Mouse (Mus musculus): ENCODE measurements around the gene Pgrmc2. TPM values are rescaled to one million over a fixed set of nuclear protein-coding genes. Genes with fewer than 3 reads are reported as not detected.

The Pgrmc2 gene
- polyA plus RNA-seq (2014; fragmentation: Nextera tagmentation; extraction: Ambion mirVana): 23.2 and 26.1 TPM in 2 replicates

DNA sequence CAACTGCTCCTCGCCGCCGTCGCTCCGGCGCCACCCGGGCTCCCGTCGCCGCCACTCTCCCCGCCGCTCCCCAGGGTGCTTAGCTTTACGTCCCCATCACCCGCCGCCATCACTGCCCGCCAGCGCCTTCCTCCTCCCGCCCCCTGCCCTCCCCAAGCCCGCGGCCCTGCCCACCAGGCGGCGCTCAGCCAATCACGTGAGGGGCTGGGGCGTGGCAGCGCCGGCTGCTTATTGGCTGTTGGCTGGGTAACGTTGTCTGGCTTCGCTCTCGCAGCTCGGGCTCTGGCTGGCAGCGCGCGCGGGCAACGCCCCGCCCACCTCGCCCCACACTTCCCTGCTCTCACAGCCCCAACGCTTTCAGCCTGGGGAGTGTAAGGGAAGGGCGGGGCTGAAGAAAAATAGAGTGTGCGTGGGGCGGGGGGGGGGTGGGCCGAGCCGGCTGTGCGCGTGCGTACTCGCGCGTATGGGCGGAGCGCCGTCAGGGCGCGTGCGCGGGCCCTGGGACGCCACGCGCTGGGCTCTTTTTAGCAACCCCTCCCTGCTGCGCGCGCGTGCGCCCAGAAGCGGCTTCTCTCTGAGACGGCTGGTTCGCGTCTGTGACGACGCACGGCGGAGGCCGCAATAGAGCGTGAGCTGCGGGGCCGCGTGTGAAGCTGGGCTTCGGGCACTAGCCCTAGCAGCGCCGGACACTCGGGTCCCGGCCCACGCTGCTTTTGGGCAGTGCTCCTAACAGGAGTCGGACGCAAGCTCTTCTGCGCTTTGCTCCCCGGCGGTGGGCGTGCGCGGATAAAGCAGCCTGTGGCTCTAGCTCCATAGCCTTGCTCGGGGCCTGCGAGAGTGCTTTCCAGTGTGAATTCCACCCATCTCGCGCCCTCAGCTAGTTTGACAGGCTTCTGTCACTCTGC is at the start of gene Pgrmc2:
Gene Pgrmc2, minus strand, starts transcription at position 162 of the 905 bp plus-strand sequence.
- peak within 1 kb of the TSS; percentile 82 for H3K4me2 ChIP-seq (replicated peaks)
- no peaks in the 10 kb centered on the region for H3K9me3 ChIP-seq (ENCODE audit: control insufficient read depth, low read length)
- H3K4me3 ChIP-seq (replicated peaks; ENCODE audit: low read length): peak within 1 kb of the TSS; percentile 86
- peak within 1 kb of the TSS; percentile 92 for H3K27ac ChIP-seq
- H3K9ac ChIP-seq: peak within 1 kb of the TSS; percentile 81
- no peaks in the 10 kb centered on the region for H3K27me3 ChIP-seq (ENCODE audit: control insufficient read depth, insufficient read depth, low read length)
- H3K4me1 ChIP-seq (replicated peaks; ENCODE audit: control insufficient read depth, insufficient read depth, low read length): peaks cover 25% of the 10 kb centered on the region
- peak; percentile 99 for DNase-seq (ENCODE audit: low spot score)
- H3K36me3 ChIP-seq (replicated peaks; ENCODE audit: control insufficient read depth, insufficient read depth): no peaks in the 10 kb centered on the region
- under 1% methylated on average over 75 of the region's 95 CpGs for WGBS
- ATAC-seq (ENCODE audit: low FRiP score): peak; percentile 99

DNA sequence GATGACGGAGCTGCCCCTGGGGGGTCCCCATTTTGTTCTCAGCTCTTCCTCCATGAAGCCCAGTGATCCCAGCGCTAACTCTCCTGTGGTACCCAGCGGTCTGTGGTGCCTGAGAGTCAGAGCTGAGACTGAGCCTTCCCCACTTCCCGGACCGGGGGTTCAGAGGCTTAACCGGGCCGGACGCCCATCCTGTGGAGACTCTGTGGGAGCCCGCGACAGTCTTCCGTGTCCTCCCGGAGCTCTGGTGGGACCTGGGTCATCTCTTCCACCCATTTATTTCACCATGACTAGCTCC is 41.1 kb upstream of the Pgrmc2 start:
- Histone ChIP-seq H3K9me3 (ENCODE audit: control insufficient read depth, low read length) (no peaks in the 10 kb centered on the region), H3K27ac (no peak overlapping the region), H3K36me3 (replicated peaks; ENCODE audit: control insufficient read depth, insufficient read depth) (no peaks in the 10 kb centered on the region), H3K4me3 (replicated peaks; ENCODE audit: low read length) (no peak overlapping the region), H3K27me3 (ENCODE audit: control insufficient read depth, insufficient read depth, low read length) (no peaks in the 10 kb centered on the region), H3K4me2 (replicated peaks) (peak overlapping the region; percentile 29), H3K9ac (no peak overlapping the region), H3K4me1 (replicated peaks; ENCODE audit: control insufficient read depth, insufficient read depth, low read length) (peaks cover 9% of the 10 kb centered on the region)
- DNase-seq (ENCODE audit: low spot score) (no peak), ATAC-seq (ENCODE audit: low FRiP score) (peak; percentile 51; the same call in 1 of the 2 replicates)
- 20% methylated on average over 12 of the region's 12 CpGs for WGBS

DNA sequence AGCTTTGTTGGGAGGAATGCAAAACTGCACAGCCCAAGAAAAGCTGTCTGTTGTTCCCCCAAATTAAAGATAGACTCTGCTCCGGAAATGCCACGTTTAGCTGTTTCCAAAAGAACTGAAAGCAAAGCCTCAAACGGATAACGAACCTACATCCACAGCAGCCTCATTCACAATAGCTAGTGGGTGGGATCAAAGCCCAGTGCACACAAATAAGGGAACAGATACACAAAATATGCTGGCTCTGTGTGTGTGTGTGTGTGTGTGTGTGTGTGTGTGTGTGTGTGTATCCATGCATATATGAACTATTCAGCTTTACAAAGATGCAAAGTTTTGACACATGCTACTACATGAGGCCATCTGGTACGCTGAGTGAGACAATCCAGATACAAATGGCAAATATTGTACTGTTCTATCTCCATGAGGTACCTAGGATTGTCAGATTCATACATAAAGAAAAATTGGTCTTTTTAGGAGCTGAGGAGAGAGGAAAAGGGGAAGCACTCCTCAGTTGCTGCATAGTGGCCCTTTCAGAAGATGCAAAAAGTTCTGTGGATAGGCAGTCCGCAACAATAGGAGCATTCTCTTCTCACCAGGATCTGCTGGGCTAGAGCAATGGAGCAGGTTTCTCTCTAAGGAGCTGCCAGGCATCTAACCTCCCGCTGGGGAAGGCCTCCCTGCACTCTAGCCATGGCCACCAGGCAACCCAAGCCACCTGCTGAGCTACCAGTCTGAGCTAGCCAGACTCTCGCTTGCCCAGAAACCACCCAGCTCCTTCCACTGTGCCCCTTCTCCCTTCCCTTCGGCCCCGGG is 40.5 kb upstream of the Pgrmc2 start:
- Histone ChIP-seq H3K9ac (no peak overlapping the region), H3K9me3 (ENCODE audit: control insufficient read depth, low read length) (no peaks in the 10 kb centered on the region), H3K27ac (no peak overlapping the region), H3K4me3 (replicated peaks; ENCODE audit: low read length) (no peak overlapping the region), H3K4me1 (replicated peaks; ENCODE audit: control insufficient read depth, insufficient read depth, low read length) (peaks cover 9% of the 10 kb centered on the region), H3K27me3 (ENCODE audit: control insufficient read depth, insufficient read depth, low read length) (no peaks in the 10 kb centered on the region), H3K4me2 (replicated peaks) (peak overlapping the region; percentile 29), H3K36me3 (replicated peaks; ENCODE audit: control insufficient read depth, insufficient read depth) (no peaks in the 10 kb centered on the region)
- ATAC-seq (ENCODE audit: low FRiP score) (peak; percentile 27; the same call in 1 of the 2 replicates), DNase-seq (ENCODE audit: low spot score) (no peak)
- 22% methylated on average over 10 of the region's 10 CpGs for WGBS

DNA sequence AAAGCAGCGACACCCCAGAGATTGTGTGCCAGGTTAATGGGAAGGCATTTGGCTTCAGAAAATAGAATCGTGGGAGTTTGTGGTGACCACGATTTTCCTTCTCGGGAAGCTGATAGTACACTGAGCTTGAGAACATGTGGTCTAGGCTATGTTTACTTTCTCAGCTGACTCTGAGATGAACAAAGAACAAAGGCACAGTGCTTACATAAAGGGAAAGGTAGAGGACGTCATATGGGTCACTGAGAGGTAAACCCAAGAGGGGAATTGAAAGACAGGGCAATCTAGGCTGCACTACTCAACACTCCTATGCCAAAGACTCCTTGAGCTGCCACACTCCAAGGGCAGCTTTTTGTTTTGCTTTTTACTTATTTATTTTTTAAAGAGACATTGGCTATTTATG is 35.3 kb upstream of the Pgrmc2 start:
- DNase-seq (ENCODE audit: low spot score) (no peak), ATAC-seq (ENCODE audit: low FRiP score) (no peak)
- no peak overlapping the region for H3K9ac ChIP-seq
- H3K36me3 ChIP-seq (replicated peaks; ENCODE audit: control insufficient read depth, insufficient read depth): no peaks in the 10 kb centered on the region
- WGBS: 82% methylated on average over 5 of the region's 5 CpGs
- H3K4me3 ChIP-seq (replicated peaks; ENCODE audit: low read length): no peak overlapping the region
- no peaks in the 10 kb centered on the region for H3K27me3 ChIP-seq (ENCODE audit: control insufficient read depth, insufficient read depth, low read length)
- H3K4me1 ChIP-seq (replicated peaks; ENCODE audit: control insufficient read depth, insufficient read depth, low read length): no peaks in the 10 kb centered on the region
- no peaks in the 10 kb centered on the region for H3K9me3 ChIP-seq (ENCODE audit: control insufficient read depth, low read length)
- no peak overlapping the region for H3K27ac ChIP-seq
- H3K4me2 ChIP-seq (replicated peaks): no peak overlapping the region

DNA sequence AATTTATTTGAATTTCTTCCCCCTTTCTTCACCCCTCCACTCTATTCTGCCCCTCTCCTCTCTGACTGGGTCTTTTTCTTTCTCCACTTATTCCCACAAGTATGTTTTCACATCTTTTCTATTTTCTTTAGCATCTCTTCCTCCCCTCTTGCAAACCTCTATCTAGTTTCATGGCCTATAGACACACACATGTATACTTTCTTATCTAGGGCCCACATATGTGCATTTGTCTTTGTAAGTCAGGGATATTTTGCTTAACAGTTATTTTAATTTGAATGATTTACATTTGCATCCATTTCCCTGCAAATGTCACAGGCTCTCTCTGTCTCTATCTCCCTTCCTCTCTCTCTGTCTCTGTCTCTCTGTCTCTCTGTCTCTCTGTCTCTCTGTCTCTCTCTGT is 34.6 kb upstream of the Pgrmc2 start:
- Histone ChIP-seq H3K27me3 (ENCODE audit: control insufficient read depth, insufficient read depth, low read length) (no peaks in the 10 kb centered on the region), H3K27ac (no peak overlapping the region), H3K4me2 (replicated peaks) (no peak overlapping the region), H3K4me3 (replicated peaks; ENCODE audit: low read length) (no peak overlapping the region), H3K4me1 (replicated peaks; ENCODE audit: control insufficient read depth, insufficient read depth, low read length) (no peaks in the 10 kb centered on the region), H3K9ac (no peak overlapping the region), H3K9me3 (ENCODE audit: control insufficient read depth, low read length) (no peaks in the 10 kb centered on the region), H3K36me3 (replicated peaks; ENCODE audit: control insufficient read depth, insufficient read depth) (no peaks in the 10 kb centered on the region)
- DNase-seq (ENCODE audit: low spot score) (no peak), ATAC-seq (ENCODE audit: low FRiP score) (no peak)

DNA sequence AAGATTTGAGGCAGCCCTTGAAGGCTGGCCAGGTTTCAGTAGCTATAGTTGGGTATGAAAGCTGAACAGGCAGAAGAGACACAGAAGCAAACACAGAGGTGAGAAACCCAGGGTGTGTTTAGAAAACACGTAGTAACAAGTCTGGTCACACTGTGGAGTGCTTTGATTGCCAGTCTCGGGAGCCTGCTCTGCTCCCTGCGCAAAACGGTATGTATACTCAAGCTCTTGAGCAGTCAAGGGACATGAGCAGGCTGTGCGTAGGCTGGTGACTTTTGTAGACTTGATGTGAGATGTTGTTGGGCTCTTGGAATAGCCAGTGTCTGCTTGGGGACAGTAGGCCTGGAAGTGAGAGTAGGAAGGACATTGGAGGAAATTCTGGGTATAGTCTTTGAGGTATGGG is 30.3 kb upstream of the Pgrmc2 start:
- WGBS: 91% methylated on average over 5 of the region's 5 CpGs
- no peak overlapping the region for H3K4me2 ChIP-seq (replicated peaks)
- ATAC-seq (ENCODE audit: low FRiP score): no peak

DNA sequence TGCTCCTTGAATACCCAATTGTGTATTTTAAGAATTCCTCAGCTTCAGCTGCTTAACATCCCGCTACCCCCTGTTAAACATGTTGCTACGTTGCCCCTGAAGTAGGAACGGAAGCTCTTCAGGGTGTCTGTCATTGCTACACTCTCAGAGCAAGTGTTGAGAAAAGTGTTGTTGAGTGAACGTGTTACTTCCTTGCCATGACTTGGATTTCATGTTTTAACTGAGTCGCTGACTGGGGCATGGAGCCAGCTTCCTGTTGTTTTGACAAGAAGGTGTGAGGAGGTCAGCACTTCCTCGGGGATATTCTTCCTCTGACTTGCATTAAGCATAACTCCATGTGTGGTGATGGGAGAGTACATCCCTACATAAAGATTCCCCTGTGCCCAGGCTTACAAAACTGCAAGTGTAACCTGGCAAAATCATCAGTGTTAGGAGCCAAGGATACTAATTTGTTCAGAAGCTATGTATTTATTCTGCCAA is 25.5 kb upstream of the Pgrmc2 start:
- no peaks in the 10 kb centered on the region for H3K27me3 ChIP-seq (ENCODE audit: control insufficient read depth, insufficient read depth, low read length)
- ATAC-seq (ENCODE audit: low FRiP score) (no peak), DNase-seq (ENCODE audit: low spot score) (no peak)
- no peaks in the 10 kb centered on the region for H3K4me1 ChIP-seq (replicated peaks; ENCODE audit: control insufficient read depth, insufficient read depth, low read length)
- H3K9ac ChIP-seq: no peak overlapping the region
- no peak overlapping the region for H3K27ac ChIP-seq
- H3K9me3 ChIP-seq (ENCODE audit: control insufficient read depth, low read length): no peaks in the 10 kb centered on the region
- no peak overlapping the region for H3K4me2 ChIP-seq (replicated peaks)
- 55% methylated on average over 6 of the region's 6 CpGs for WGBS
- no peaks in the 10 kb centered on the region for H3K36me3 ChIP-seq (replicated peaks; ENCODE audit: control insufficient read depth, insufficient read depth)
- no peak overlapping the region for H3K4me3 ChIP-seq (replicated peaks; ENCODE audit: low read length)

More for the DNA sequence above, 30.3 kb upstream of the Pgrmc2 start:
- Histone ChIP-seq H3K36me3 (replicated peaks; ENCODE audit: control insufficient read depth, insufficient read depth) (no peaks in the 10 kb centered on the region), H3K9me3 (ENCODE audit: control insufficient read depth, low read length) (no peaks in the 10 kb centered on the region), H3K27ac (no peak overlapping the region), H3K4me3 (replicated peaks; ENCODE audit: low read length) (no peak overlapping the region), H3K27me3 (ENCODE audit: control insufficient read depth, insufficient read depth, low read length) (no peaks in the 10 kb centered on the region), H3K4me1 (replicated peaks; ENCODE audit: control insufficient read depth, insufficient read depth, low read length) (no peaks in the 10 kb centered on the region), H3K9ac (no peak overlapping the region)
- DNase-seq (ENCODE audit: low spot score): no peak

DNA sequence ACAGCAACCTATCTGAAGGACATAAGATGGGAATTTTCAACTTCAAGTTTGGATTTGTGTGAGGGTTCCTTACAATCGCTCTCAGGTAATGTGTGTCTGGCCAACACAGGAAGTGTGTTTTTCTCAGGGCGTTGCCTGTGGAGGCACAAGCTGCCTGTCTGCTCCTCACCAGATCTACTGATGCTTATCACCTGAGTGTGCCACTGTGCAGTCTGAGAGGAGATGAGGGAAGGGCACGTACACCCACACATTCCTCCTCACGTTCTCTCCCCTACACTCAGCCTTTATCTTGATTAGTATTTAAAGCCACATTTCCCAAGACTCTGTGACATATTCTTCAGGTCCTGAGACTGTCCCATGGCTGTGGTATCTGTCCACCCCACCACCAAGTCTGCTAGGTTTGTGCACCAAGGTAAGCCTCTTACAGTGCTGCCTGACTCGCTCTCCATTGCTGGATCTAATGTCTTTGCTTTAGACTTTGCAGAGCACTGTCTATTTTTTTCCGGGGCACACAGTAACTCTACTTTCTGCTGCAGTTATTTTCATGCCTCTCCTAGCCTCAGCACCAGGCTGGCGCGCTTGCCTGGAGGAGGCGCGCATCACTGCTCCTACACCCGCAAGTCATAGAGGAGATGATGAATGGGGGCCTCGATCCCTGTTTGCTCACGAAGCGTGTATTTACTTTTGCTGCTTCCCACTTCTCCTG is 24.9 kb upstream of the Pgrmc2 start:
- Histone ChIP-seq H3K9ac (no peak overlapping the region), H3K9me3 (ENCODE audit: control insufficient read depth, low read length) (no peaks in the 10 kb centered on the region), H3K4me2 (replicated peaks) (no peak overlapping the region), H3K36me3 (replicated peaks; ENCODE audit: control insufficient read depth, insufficient read depth) (no peaks in the 10 kb centered on the region), H3K4me3 (replicated peaks; ENCODE audit: low read length) (no peak overlapping the region), H3K27me3 (ENCODE audit: control insufficient read depth, insufficient read depth, low read length) (no peaks in the 10 kb centered on the region), H3K4me1 (replicated peaks; ENCODE audit: control insufficient read depth, insufficient read depth, low read length) (no peaks in the 10 kb centered on the region), H3K27ac (no peak overlapping the region)
- 73% methylated on average over 14 of the region's 14 CpGs for WGBS
- ATAC-seq (ENCODE audit: low FRiP score) (no peak), DNase-seq (ENCODE audit: low spot score) (no peak)

DNA sequence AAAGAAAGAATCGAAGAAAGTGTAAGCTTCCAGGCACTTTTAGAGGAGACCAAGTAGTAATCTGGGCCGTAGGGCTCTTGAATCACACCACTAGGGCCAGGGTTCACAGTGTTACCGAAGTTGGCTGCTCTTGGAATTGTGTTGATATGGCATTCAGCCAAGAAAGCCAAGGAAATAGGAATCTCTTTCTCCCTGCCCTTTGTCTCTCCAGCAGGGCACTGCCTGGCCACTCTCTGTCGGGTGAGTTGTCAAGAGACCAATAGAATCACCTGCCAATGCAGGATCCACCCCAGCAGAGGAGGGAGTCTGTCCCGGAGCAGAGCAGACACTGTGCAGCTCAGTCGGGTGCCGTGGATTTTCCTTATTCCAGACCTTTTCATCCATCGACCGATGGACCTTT is 19.1 kb upstream of the Pgrmc2 start:
- Histone ChIP-seq H3K9ac (no peak overlapping the region), H3K4me2 (replicated peaks) (no peak overlapping the region), H3K27ac (no peak overlapping the region), H3K27me3 (ENCODE audit: control insufficient read depth, insufficient read depth, low read length) (no peaks in the 10 kb centered on the region), H3K4me1 (replicated peaks; ENCODE audit: control insufficient read depth, insufficient read depth, low read length) (no peaks in the 10 kb centered on the region), H3K36me3 (replicated peaks; ENCODE audit: control insufficient read depth, insufficient read depth) (no peaks in the 10 kb centered on the region), H3K4me3 (replicated peaks; ENCODE audit: low read length) (no peak overlapping the region), H3K9me3 (ENCODE audit: control insufficient read depth, low read length) (no peaks in the 10 kb centered on the region)
- 87% methylated on average over 9 of the region's 9 CpGs for WGBS
- DNase-seq (ENCODE audit: low spot score): no peak
- ATAC-seq (ENCODE audit: low FRiP score): no peak
